Mouse (Mus musculus): ENCODE measurements around the gene Hes3.

Hes3 gene

GRCm38 (mm10) chr4:152304685-152305084 is 13.2 kb upstream of the Hes3 start:
- DNase-seq (ENCODE audit: low spot score), result no peak

- DNase-seq (ENCODE audit: low spot score), result no peak
Observed at GRCm38 (mm10) chr4:152303172-152303571, 11.7 kb upstream of the Hes3 start.

GRCm38 (mm10) chr4:152302012-152302411 is 10.6 kb upstream of the Hes3 start:
- DNase-seq (ENCODE audit: low spot score), result no peak

- no peak for DNase-seq (ENCODE audit: low spot score)
Observed at GRCm38 (mm10) chr4:152300375-152300774, 8.9 kb upstream of the Hes3 start.

- DNase-seq (ENCODE audit: low spot score), result no peak
Observed at GRCm38 (mm10) chr4:152298836-152299235, 7.4 kb upstream of the Hes3 start.

GRCm38 (mm10) chr4:152296874-152297861 is 5.7 kb upstream of the Hes3 start, which contains the start of gene Icmt:
TSS of gene Icmt (plus strand) at chr4:152297227.
- peak; percentile 100 for DNase-seq (ENCODE audit: low spot score)

- DNase-seq (ENCODE audit: low spot score), result no peak
Observed at GRCm38 (mm10) chr4:152296371-152296770, 4.9 kb upstream of the Hes3 start.

- no peak for DNase-seq (ENCODE audit: low spot score)
Observed at GRCm38 (mm10) chr4:152295916-152296315, 4.5 kb upstream of the Hes3 start.

GRCm38 (mm10) chr4:152294188-152294929 is 2.9 kb upstream of the Hes3 start:
- no peak for DNase-seq (ENCODE audit: low spot score)

- DNase-seq (ENCODE audit: low spot score), result no peak
Observed at GRCm38 (mm10) chr4:152292102-152292765, 772 bp upstream of the Hes3 start.

GRCm38 (mm10) chr4:152290991-152291390 is 471 bp downstream of the Hes3 start:
- DNase-seq (ENCODE audit: low spot score), result no peak

GRCm38 (mm10) chr4:152290385-152290784 is 1.1 kb downstream of the Hes3 start:
- DNase-seq (ENCODE audit: low spot score), result no peak

- no peak for DNase-seq (ENCODE audit: low spot score)
Observed at GRCm38 (mm10) chr4:152288398-152288945, 3.0 kb downstream of the Hes3 start.

- no peak for DNase-seq (ENCODE audit: low spot score)
Observed at GRCm38 (mm10) chr4:152287317-152288120, 3.9 kb downstream of the Hes3 start.

GRCm38 (mm10) chr4:152286887-152287286 is 4.6 kb downstream of the Hes3 start:
- DNase-seq (ENCODE audit: low spot score), result no peak

GRCm38 (mm10) chr4:152286183-152286582 is 5.3 kb downstream of the Hes3 start:
- DNase-seq (ENCODE audit: low spot score), result no peak

- DNase-seq (ENCODE audit: low spot score), result no peak
Observed at GRCm38 (mm10) chr4:152285505-152285904, 6.0 kb downstream of the Hes3 start.

- peak; percentile 78 for DNase-seq (ENCODE audit: low spot score)
Observed at GRCm38 (mm10) chr4:152283186-152283950, 8.1 kb downstream of the Hes3 start.

GRCm38 (mm10) chr4:152282721-152283120 is 8.7 kb downstream of the Hes3 start:
- no peak for DNase-seq (ENCODE audit: low spot score)

- DNase-seq (ENCODE audit: low spot score), result no peak
Observed at GRCm38 (mm10) chr4:152281601-152282000, 9.9 kb downstream of the Hes3 start.

All from ovary, postnatal 14 days (tissue).